Mouse (Mus musculus): ENCODE results near the gene Cdh3. TPM values are rescaled to one million over a fixed set of nuclear protein-coding genes. Genes with fewer than 3 reads are reported as not detected.

Gene Cdh3
- polyA plus RNA-seq, 1 experiment from 2014 or later, result 1.2 TPM

GRCm38 (mm10) chr8:106518763-106519162 lies 8.1 kb downstream of the Cdh3 start:
- Histone ChIP-seq H3K4me2 (ENCODE audit: low read length) (no peak overlapping the region), H3K36me3 (ENCODE audit: control insufficient read depth, insufficient read depth, low read length) (no peaks in the 10 kb centered on the region), H3K27me3 (ENCODE audit: control insufficient read depth, insufficient read depth, low read depth, low read length) (no peaks in the 10 kb centered on the region), H3K4me1 (ENCODE audit: control insufficient read depth, insufficient read depth, low read length) (no peaks in the 10 kb centered on the region), H3K27ac (ENCODE audit: low read length) (no peak overlapping the region), H3K9ac (ENCODE audit: low read depth, low read length) (no peak overlapping the region), H3K4me3 (ENCODE audit: low read depth, low read length) (no peak overlapping the region), H3K9me3 (replicated peaks; ENCODE audit: control insufficient read depth, low read length, poor library complexity, severe bottlenecking) (no peaks in the 10 kb centered on the region)
- ATAC-seq, result no peak
- 22% methylated on average over 2 of the region's 3 CpGs for WGBS

GRCm38 (mm10) chr8:106520578-106520977 lies 9.9 kb downstream of the Cdh3 start:
- no peak overlapping the region for H3K27ac ChIP-seq (ENCODE audit: low read length)
- no peak for ATAC-seq
- H3K4me2 ChIP-seq (ENCODE audit: low read length), result no peak overlapping the region
- H3K27me3 ChIP-seq (ENCODE audit: control insufficient read depth, insufficient read depth, low read depth, low read length), result no peaks in the 10 kb centered on the region
- no peaks in the 10 kb centered on the region for H3K36me3 ChIP-seq (ENCODE audit: control insufficient read depth, insufficient read depth, low read length)
- 90% methylated on average over 7 of the region's 7 CpGs for WGBS
- no peak overlapping the region for H3K4me3 ChIP-seq (ENCODE audit: low read depth, low read length)
- no peaks in the 10 kb centered on the region for H3K4me1 ChIP-seq (ENCODE audit: control insufficient read depth, insufficient read depth, low read length)
- no peaks in the 10 kb centered on the region for H3K9me3 ChIP-seq (replicated peaks; ENCODE audit: control insufficient read depth, low read length, poor library complexity, severe bottlenecking)
- no peak overlapping the region for H3K9ac ChIP-seq (ENCODE audit: low read depth, low read length)

GRCm38 (mm10) chr8:106521845-106522244 lies 11.2 kb downstream of the Cdh3 start:
- Histone ChIP-seq H3K27ac (ENCODE audit: low read length) (no peak overlapping the region), H3K27me3 (ENCODE audit: control insufficient read depth, insufficient read depth, low read depth, low read length) (no peaks in the 10 kb centered on the region), H3K36me3 (ENCODE audit: control insufficient read depth, insufficient read depth, low read length) (no peaks in the 10 kb centered on the region), H3K4me3 (ENCODE audit: low read depth, low read length) (no peak overlapping the region), H3K9me3 (replicated peaks; ENCODE audit: control insufficient read depth, low read length, poor library complexity, severe bottlenecking) (no peaks in the 10 kb centered on the region), H3K9ac (ENCODE audit: low read depth, low read length) (no peak overlapping the region), H3K4me1 (ENCODE audit: control insufficient read depth, insufficient read depth, low read length) (no peaks in the 10 kb centered on the region), H3K4me2 (ENCODE audit: low read length) (no peak overlapping the region)
- WGBS, result 72% methylated on average over 9 of the region's 9 CpGs
- no peak for ATAC-seq

- H3K27me3 ChIP-seq (ENCODE audit: control insufficient read depth, insufficient read depth, low read depth, low read length), result no peaks in the 10 kb centered on the region
- H3K27ac ChIP-seq (ENCODE audit: low read length), result no peak overlapping the region
- no peaks in the 10 kb centered on the region for H3K9me3 ChIP-seq (replicated peaks; ENCODE audit: control insufficient read depth, low read length, poor library complexity, severe bottlenecking)
- no peak overlapping the region for H3K4me2 ChIP-seq (ENCODE audit: low read length)
- no peaks in the 10 kb centered on the region for H3K4me1 ChIP-seq (ENCODE audit: control insufficient read depth, insufficient read depth, low read length)
- H3K9ac ChIP-seq (ENCODE audit: low read depth, low read length), result no peak overlapping the region
- no peaks in the 10 kb centered on the region for H3K36me3 ChIP-seq (ENCODE audit: control insufficient read depth, insufficient read depth, low read length)
- WGBS, result 49% methylated on average over 6 of the region's 6 CpGs
- no peak overlapping the region for H3K4me3 ChIP-seq (ENCODE audit: low read depth, low read length)
- no peak for ATAC-seq
Observed at GRCm38 (mm10) chr8:106526725-106527124, 16.0 kb downstream of the Cdh3 start.

- Histone ChIP-seq H3K27ac (ENCODE audit: low read length) (no peak overlapping the region), H3K4me3 (ENCODE audit: low read depth, low read length) (no peak overlapping the region), H3K27me3 (ENCODE audit: control insufficient read depth, insufficient read depth, low read depth, low read length) (no peaks in the 10 kb centered on the region), H3K9ac (ENCODE audit: low read depth, low read length) (no peak overlapping the region), H3K36me3 (ENCODE audit: control insufficient read depth, insufficient read depth, low read length) (no peaks in the 10 kb centered on the region), H3K4me2 (ENCODE audit: low read length) (no peak overlapping the region), H3K4me1 (ENCODE audit: control insufficient read depth, insufficient read depth, low read length) (no peaks in the 10 kb centered on the region), H3K9me3 (replicated peaks; ENCODE audit: control insufficient read depth, low read length, poor library complexity, severe bottlenecking) (no peaks in the 10 kb centered on the region)
- no peak for ATAC-seq
- WGBS, result 86% methylated on average over 9 of the region's 9 CpGs
Observed at GRCm38 (mm10) chr8:106527241-106528036, 16.7 kb downstream of the Cdh3 start.

GRCm38 (mm10) chr8:106528596-106529249 lies 18.0 kb downstream of the Cdh3 start:
- Histone ChIP-seq H3K27ac (ENCODE audit: low read length) (no peak overlapping the region), H3K4me2 (ENCODE audit: low read length) (no peak overlapping the region), H3K4me1 (ENCODE audit: control insufficient read depth, insufficient read depth, low read length) (no peaks in the 10 kb centered on the region), H3K9ac (ENCODE audit: low read depth, low read length) (no peak overlapping the region), H3K27me3 (ENCODE audit: control insufficient read depth, insufficient read depth, low read depth, low read length) (no peaks in the 10 kb centered on the region), H3K4me3 (ENCODE audit: low read depth, low read length) (no peak overlapping the region), H3K9me3 (replicated peaks; ENCODE audit: control insufficient read depth, low read length, poor library complexity, severe bottlenecking) (no peaks in the 10 kb centered on the region), H3K36me3 (ENCODE audit: control insufficient read depth, insufficient read depth, low read length) (no peaks in the 10 kb centered on the region)
- WGBS, result 87% methylated on average over 9 of the region's 9 CpGs
- ATAC-seq, result no peak

- Histone ChIP-seq H3K36me3 (ENCODE audit: control insufficient read depth, insufficient read depth, low read length) (no peaks in the 10 kb centered on the region), H3K4me2 (ENCODE audit: low read length) (no peak overlapping the region), H3K4me3 (ENCODE audit: low read depth, low read length) (no peak overlapping the region), H3K4me1 (ENCODE audit: control insufficient read depth, insufficient read depth, low read length) (no peaks in the 10 kb centered on the region), H3K27me3 (ENCODE audit: control insufficient read depth, insufficient read depth, low read depth, low read length) (no peaks in the 10 kb centered on the region), H3K9me3 (replicated peaks; ENCODE audit: control insufficient read depth, low read length, poor library complexity, severe bottlenecking) (no peaks in the 10 kb centered on the region), H3K9ac (ENCODE audit: low read depth, low read length) (no peak overlapping the region), H3K27ac (ENCODE audit: low read length) (no peak overlapping the region)
- 95% methylated on average over 10 of the region's 10 CpGs for WGBS
- ATAC-seq, result no peak
Observed at GRCm38 (mm10) chr8:106529885-106530482, 19.3 kb downstream of the Cdh3 start.

GRCm38 (mm10) chr8:106530566-106530965 lies 19.9 kb downstream of the Cdh3 start:
- Histone ChIP-seq H3K9me3 (replicated peaks; ENCODE audit: control insufficient read depth, low read length, poor library complexity, severe bottlenecking) (no peaks in the 10 kb centered on the region), H3K27me3 (ENCODE audit: control insufficient read depth, insufficient read depth, low read depth, low read length) (no peaks in the 10 kb centered on the region), H3K4me1 (ENCODE audit: control insufficient read depth, insufficient read depth, low read length) (no peaks in the 10 kb centered on the region), H3K9ac (ENCODE audit: low read depth, low read length) (no peak overlapping the region), H3K4me3 (ENCODE audit: low read depth, low read length) (no peak overlapping the region), H3K36me3 (ENCODE audit: control insufficient read depth, insufficient read depth, low read length) (no peaks in the 10 kb centered on the region), H3K27ac (ENCODE audit: low read length) (no peak overlapping the region), H3K4me2 (ENCODE audit: low read length) (no peak overlapping the region)
- WGBS, result 71% methylated on average over 4 of the region's 4 CpGs
- no peak for ATAC-seq

GRCm38 (mm10) chr8:106533709-106534108 lies 23.0 kb downstream of the Cdh3 start:
- no peak for ATAC-seq
- Histone ChIP-seq H3K27ac (ENCODE audit: low read length) (no peak overlapping the region), H3K9ac (ENCODE audit: low read depth, low read length) (no peak overlapping the region), H3K4me3 (ENCODE audit: low read depth, low read length) (no peak overlapping the region), H3K4me1 (ENCODE audit: control insufficient read depth, insufficient read depth, low read length) (no peaks in the 10 kb centered on the region), H3K27me3 (ENCODE audit: control insufficient read depth, insufficient read depth, low read depth, low read length) (no peaks in the 10 kb centered on the region), H3K4me2 (ENCODE audit: low read length) (no peak overlapping the region), H3K36me3 (ENCODE audit: control insufficient read depth, insufficient read depth, low read length) (no peaks in the 10 kb centered on the region), H3K9me3 (replicated peaks; ENCODE audit: control insufficient read depth, low read length, poor library complexity, severe bottlenecking) (no peaks in the 10 kb centered on the region)
- WGBS, result 77% methylated on average over 7 of the region's 7 CpGs

Measured in midbrain, embryonic 16.5 days (tissue).